Mouse (Mus musculus) midbrain, embryonic 15.5 days (tissue): ENCODE data around the gene Mmp20. TPM values are rescaled to one million over a fixed set of nuclear protein-coding genes. Genes with fewer than 3 reads are reported as not detected.

Experiments used
- ATAC-seq: fragments of 200-750 bp; cut with Nextera tagmentation; replicated peaks from 2 replicates; pipeline ENCODE4 v1.8.0; 2017; ENCODE audit warnings: moderate TSS enrichment
- H3K27ac ChIP-seq: fragments of 300-500 bp; sonication (generic); 2 replicates; pipeline ENCODE4 v1.5.1; 2015; ENCODE audit warnings: mild to moderate bottlenecking, inconsistent platforms
- H3K27me3 ChIP-seq: fragments of 300-500 bp; sonication (generic); replicated peaks from 2 replicates; pipeline ENCODE4 v1.6.1; 2015; ENCODE audit warnings: inconsistent platforms
- H3K36me3 ChIP-seq: fragments of 300-500 bp; sonication (generic); replicated peaks from 2 replicates; pipeline ENCODE4 v1.6.1; 2015; ENCODE audit warnings: inconsistent platforms
- H3K4me1 ChIP-seq: fragments of 300-500 bp; sonication (generic); 2 replicates; pipeline ENCODE4 v1.6.1; 2015; ENCODE audit warnings: inconsistent platforms
- H3K4me2 ChIP-seq: fragments of 300-500 bp; sonication (generic); 2 replicates; pipeline ENCODE4 v1.6.1; 2015; ENCODE audit warnings: inconsistent platforms, mild to moderate bottlenecking, moderate library complexity
- H3K4me3 ChIP-seq: fragments of 300-500 bp; sonication (generic); 2 replicates; pipeline ENCODE4 v1.5.1; 2015; ENCODE audit warnings: mild to moderate bottlenecking, inconsistent platforms
- H3K9ac ChIP-seq: fragments of 300-500 bp; sonication (generic); 2 replicates; pipeline ENCODE4 v1.6.1; 2015; ENCODE audit warnings: mild to moderate bottlenecking, inconsistent platforms
- H3K9me3 ChIP-seq: fragments of 300-500 bp; sonication (generic); 2 replicates; pipeline ENCODE4 v1.6.1; 2016; ENCODE audit warnings: inconsistent platforms
- WGBS: fragments of 180-500 bp; shearing (Covaris S2); methylation state at CpG from one replicate; pipeline ENCODE4 v1.1.7; 2015; ENCODE audit warnings: mixed read lengths; 5-methylcytosine and 5-hydroxymethylcytosine counted together
- polyA plus RNA-seq: library from polyadenylated mRNA; unstranded; fragments of >200 nt; fragmentation: Nextera tagmentation; extraction: Ambion mirVana; gene quantifications from 2 replicates; pipeline ENCODE4 v1.2.1, GENCODE M21; 2015

The Mmp20 gene
- polyA plus RNA-seq, 1 experiment from 2014 or later = not detected

GRCm38 (mm10) chr9:7652351-7653085 is 24.5 kb downstream of the Mmp20 start:
- 91% methylated on average over 5 of the region's 5 CpGs for WGBS

GRCm38 (mm10) chr9:7657946-7658345 is 29.9 kb downstream of the Mmp20 start:
- 85% methylated on average over 4 of the region's 4 CpGs for WGBS
- no peak overlapping the region for H3K4me2 ChIP-seq
- H3K27ac ChIP-seq = no peak overlapping the region
- ATAC-seq = no peak
- H3K4me1 ChIP-seq = no peaks in the 10 kb centered on the region
- no peak overlapping the region for H3K4me3 ChIP-seq
- H3K9ac ChIP-seq = no peak overlapping the region
- H3K27me3 ChIP-seq = no peaks in the 10 kb centered on the region
- H3K9me3 ChIP-seq = no peaks in the 10 kb centered on the region
- no peaks in the 10 kb centered on the region for H3K36me3 ChIP-seq

More at GRCm38 (mm10) chr9:7652351-7653085, 24.5 kb downstream of the Mmp20 start:
- Histone ChIP-seq H3K27ac (no peak overlapping the region), H3K9me3 (no peaks in the 10 kb centered on the region), H3K36me3 (no peaks in the 10 kb centered on the region), H3K27me3 (no peaks in the 10 kb centered on the region), H3K4me1 (no peaks in the 10 kb centered on the region), H3K4me3 (no peak overlapping the region), H3K4me2 (no peak overlapping the region), H3K9ac (no peak overlapping the region)
- no peak for ATAC-seq

- Histone ChIP-seq H3K4me1 (no peaks in the 10 kb centered on the region), H3K27me3 (no peaks in the 10 kb centered on the region), H3K36me3 (no peaks in the 10 kb centered on the region), H3K4me2 (no peak overlapping the region), H3K4me3 (no peak overlapping the region), H3K27ac (no peak overlapping the region), H3K9ac (no peak overlapping the region), H3K9me3 (no peaks in the 10 kb centered on the region)
- ATAC-seq = no peak
- 66% methylated on average over 6 of the region's 6 CpGs for WGBS
Observed at GRCm38 (mm10) chr9:7659469-7660020, 31.5 kb downstream of the Mmp20 start.

- Histone ChIP-seq H3K36me3 (no peaks in the 10 kb centered on the region), H3K27ac (no peak overlapping the region), H3K4me1 (no peaks in the 10 kb centered on the region), H3K4me3 (no peak overlapping the region), H3K27me3 (no peaks in the 10 kb centered on the region), H3K4me2 (no peak overlapping the region), H3K9ac (no peak overlapping the region), H3K9me3 (no peaks in the 10 kb centered on the region)
- WGBS = 95% methylated on average over 1 of the region's 1 CpGs
- ATAC-seq = no peak
Observed at GRCm38 (mm10) chr9:7661371-7661770, 33.3 kb downstream of the Mmp20 start.

GRCm38 (mm10) chr9:7669674-7670073 is 41.6 kb downstream of the Mmp20 start:
- Histone ChIP-seq H3K9ac (no peak overlapping the region), H3K4me3 (no peak overlapping the region), H3K36me3 (no peaks in the 10 kb centered on the region), H3K4me2 (no peak overlapping the region), H3K4me1 (no peaks in the 10 kb centered on the region), H3K27ac (no peak overlapping the region), H3K27me3 (no peaks in the 10 kb centered on the region), H3K9me3 (no peaks in the 10 kb centered on the region)
- no peak for ATAC-seq
- 89% methylated on average over 1 of the region's 1 CpGs for WGBS

GRCm38 (mm10) chr9:7672985-7673384 is 45.0 kb downstream of the Mmp20 start:
- Histone ChIP-seq H3K9me3 (no peaks in the 10 kb centered on the region), H3K4me1 (no peaks in the 10 kb centered on the region), H3K36me3 (no peaks in the 10 kb centered on the region), H3K27me3 (no peaks in the 10 kb centered on the region), H3K9ac (no peak overlapping the region), H3K4me2 (no peak overlapping the region), H3K27ac (no peak overlapping the region), H3K4me3 (no peak overlapping the region)
- ATAC-seq = no peak
- 88% methylated on average over 9 of the region's 9 CpGs for WGBS

- no peak overlapping the region for H3K4me2 ChIP-seq
- H3K4me1 ChIP-seq = no peaks in the 10 kb centered on the region
- WGBS = 84% methylated on average over 2 of the region's 2 CpGs
- no peak overlapping the region for H3K27ac ChIP-seq
- H3K27me3 ChIP-seq = no peaks in the 10 kb centered on the region
- no peak overlapping the region for H3K4me3 ChIP-seq
- no peak overlapping the region for H3K9ac ChIP-seq
- no peaks in the 10 kb centered on the region for H3K36me3 ChIP-seq
- no peaks in the 10 kb centered on the region for H3K9me3 ChIP-seq
- no peak for ATAC-seq
Observed at GRCm38 (mm10) chr9:7678154-7678837, 50.3 kb downstream of the Mmp20 start.

- H3K27me3 ChIP-seq = no peaks in the 10 kb centered on the region
- H3K27ac ChIP-seq = no peak overlapping the region
- no peak overlapping the region for H3K4me3 ChIP-seq
- H3K4me1 ChIP-seq = no peaks in the 10 kb centered on the region
- no peak overlapping the region for H3K9ac ChIP-seq
- H3K36me3 ChIP-seq = no peaks in the 10 kb centered on the region
- 94% methylated on average over 9 of the region's 9 CpGs for WGBS
- H3K9me3 ChIP-seq = no peaks in the 10 kb centered on the region
- H3K4me2 ChIP-seq = no peak overlapping the region
- ATAC-seq = no peak
Observed at GRCm38 (mm10) chr9:7682081-7682618, 54.1 kb downstream of the Mmp20 start.

- no peaks in the 10 kb centered on the region for H3K9me3 ChIP-seq
- no peaks in the 10 kb centered on the region for H3K27me3 ChIP-seq
- H3K9ac ChIP-seq = no peak overlapping the region
- no peak overlapping the region for H3K4me3 ChIP-seq
- H3K4me1 ChIP-seq = no peaks in the 10 kb centered on the region
- H3K27ac ChIP-seq = no peak overlapping the region
- no peaks in the 10 kb centered on the region for H3K36me3 ChIP-seq
- ATAC-seq = no peak
- 92% methylated on average over 2 of the region's 2 CpGs for WGBS
- no peak overlapping the region for H3K4me2 ChIP-seq
Observed at GRCm38 (mm10) chr9:7686024-7686423, 58.0 kb downstream of the Mmp20 start.

GRCm38 (mm10) chr9:7689799-7690198 is 61.8 kb downstream of the Mmp20 start:
- no peaks in the 10 kb centered on the region for H3K4me1 ChIP-seq
- no peak overlapping the region for H3K4me2 ChIP-seq
- no peak overlapping the region for H3K9ac ChIP-seq
- no peak overlapping the region for H3K27ac ChIP-seq
- 51% methylated on average over 6 of the region's 6 CpGs for WGBS
- H3K27me3 ChIP-seq = no peaks in the 10 kb centered on the region
- H3K4me3 ChIP-seq = no peak overlapping the region
- no peak for ATAC-seq
- no peaks in the 10 kb centered on the region for H3K36me3 ChIP-seq
- no peaks in the 10 kb centered on the region for H3K9me3 ChIP-seq

- Histone ChIP-seq H3K9me3 (no peaks in the 10 kb centered on the region), H3K27ac (no peak within 1 kb of the TSS), H3K36me3 (no peaks in the 10 kb centered on the region), H3K9ac (no peak within 1 kb of the TSS), H3K27me3 (no peaks in the 10 kb centered on the region), H3K4me1 (no peaks in the 10 kb centered on the region), H3K4me3 (no peak within 1 kb of the TSS), H3K4me2 (no peak within 1 kb of the TSS)
- 81% methylated on average over 1 of the region's 1 CpGs for WGBS
- ATAC-seq = no peak
Observed at GRCm38 (mm10) chr9:7691790-7692189, 63.8 kb downstream of the Mmp20 start, which contains the start of gene Mmp7. TSS of gene Mmp7 (plus strand) at chr9:7692090.

GRCm38 (mm10) chr9:7693961-7694360 is 65.9 kb downstream of the Mmp20 start:
- no peak overlapping the region for H3K4me3 ChIP-seq
- no peaks in the 10 kb centered on the region for H3K4me1 ChIP-seq
- H3K27ac ChIP-seq = no peak overlapping the region
- no peak for ATAC-seq
- no peak overlapping the region for H3K9ac ChIP-seq
- H3K27me3 ChIP-seq = no peaks in the 10 kb centered on the region
- no peaks in the 10 kb centered on the region for H3K9me3 ChIP-seq
- H3K4me2 ChIP-seq = no peak overlapping the region
- 94% methylated on average over 3 of the region's 3 CpGs for WGBS
- H3K36me3 ChIP-seq = no peaks in the 10 kb centered on the region
